Mouse (Mus musculus): ENCODE results near the gene Scn4b. TPM values are rescaled to one million over a fixed set of nuclear protein-coding genes. Genes with fewer than 3 reads are reported as not detected.

Scn4b gene
- total RNA-seq, 2 experiments from 2014 or later, result 23.5 to 26.0 TPM

GRCm38 (mm10) chr9:45185250-45185649, 47.1 kb downstream of the Scn4b start:
- no peak for DNase-seq (ENCODE audit: low spot score in 2 of 2)

GRCm38 (mm10) chr9:45188570-45189563, 50.7 kb downstream of the Scn4b start:
- no peak for DNase-seq (ENCODE audit: low spot score in 2 of 2)

- no peak for DNase-seq (ENCODE audit: low spot score in 2 of 2)
These were observed 51.5 kb downstream of the Scn4b start for GRCm38 (mm10) chr9:45189661-45190174.

- DNase-seq (ENCODE audit: low spot score in 2 of 2), result no peak
These were observed 57.3 kb downstream of the Scn4b start for GRCm38 (mm10) chr9:45195468-45195867.

GRCm38 (mm10) chr9:45196125-45196830, 58.1 kb downstream of the Scn4b start:
- DNase-seq (ENCODE audit: low spot score in 2 of 2), result no peak

GRCm38 (mm10) chr9:45197549-45197948, 59.4 kb downstream of the Scn4b start:
- DNase-seq (ENCODE audit: low spot score in 2 of 2), result no peak

GRCm38 (mm10) chr9:45201319-45201947, 63.2 kb downstream of the Scn4b start:
- DNase-seq (ENCODE audit: low spot score in 2 of 2), result no peak

GRCm38 (mm10) chr9:45202021-45202798, 64.0 kb downstream of the Scn4b start:
- no peak for DNase-seq (ENCODE audit: low spot score in 2 of 2)

Other genes starting within 250 kb of the Scn4b start
- 100 to 1,000 TPM; 631 to 643 TPM for gene Atp5l, start 217.7 kb upstream of the Scn4b start, total RNA-seq (2021)
- 10 to 100 TPM; 41.2 to 43.0 TPM for gene Ube4a, start 172.8 kb upstream of the Scn4b start, total RNA-seq (2021)
- under 1 TPM in 1 of 2 experiments, not detected in 1; 0.88 TPM for gene Cd3g, start 158.0 kb upstream of the Scn4b start, total RNA-seq (2021)
- gene Cd3d, start 156.6 kb upstream of the Scn4b start, total RNA-seq (2021), result under 1 TPM in 1 of 2 experiments, not detected in 1; 0.42 TPM
- 1 to 10 TPM in 1 of 2 experiments, under 1 TPM in 1; 0.39 to 1.1 TPM for gene Cd3e, start 128.8 kb upstream of the Scn4b start, total RNA-seq (2021)
- under 1 TPM in 1 of 2 experiments, not detected in 1; 0.31 TPM for gene Mpzl2, start 98.6 kb upstream of the Scn4b start, total RNA-seq (2021)
- gene Mpzl3, start 83.2 kb upstream of the Scn4b start, total RNA-seq (2021), result 1 to 10 TPM in 1 of 2 experiments, under 1 TPM in 1; 0.93 to 1.3 TPM
- under 1 TPM; 0.54 to 0.57 TPM for gene Jaml, start 59.2 kb upstream of the Scn4b start, total RNA-seq (2021)
- 1 to 10 TPM; 1.9 to 2.0 TPM for gene Scn2b, start 20.6 kb upstream of the Scn4b start, total RNA-seq (2021)
- under 1 TPM in 1 of 2 experiments, not detected in 1; 0.21 TPM for gene BC049352, start 43.6 kb downstream of the Scn4b start, total RNA-seq (2021)
- gene Tmprss4, start 65.7 kb downstream of the Scn4b start, total RNA-seq (2021), result not detected
- 1 to 10 TPM; 1.7 to 1.8 TPM for gene Il10ra, start 130.8 kb downstream of the Scn4b start, total RNA-seq (2021)
- under 1 TPM; 0.12 to 0.26 TPM for gene Tmprss13, start 180.7 kb downstream of the Scn4b start, total RNA-seq (2021)
- gene Fxyd6, start 231.8 kb downstream of the Scn4b start, total RNA-seq (2021), result 10 to 100 TPM; 70.2 to 77.0 TPM